Mouse (Mus musculus): ENCODE results near the gene Tm9sf3.

DNA sequence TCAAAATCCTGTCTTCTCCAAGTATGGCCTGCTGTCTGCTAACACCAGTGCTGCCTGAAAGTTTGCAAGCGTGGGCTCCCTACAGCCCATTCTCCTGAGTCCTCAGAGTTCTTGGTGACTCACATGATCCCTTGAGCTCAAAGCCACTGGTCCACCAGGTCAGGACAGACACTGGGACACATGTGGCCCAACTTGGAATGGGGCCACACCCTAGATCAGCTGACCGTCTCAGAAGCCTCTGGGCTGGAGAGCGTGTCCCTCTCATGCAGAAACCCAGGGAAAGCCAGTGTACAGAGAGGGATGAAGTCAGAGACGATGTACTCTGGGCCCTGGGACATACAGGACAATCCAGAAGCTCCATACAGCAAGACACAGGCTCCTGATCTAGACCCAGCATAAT lies 18.4 kb upstream of the Tm9sf3 start:
- TF ChIP-seq GATA1 (IDR thresholded peaks at IDR 0.05; ENCODE audit: borderline replicate concordance, low read length) (no peak), FLI1 (IDR thresholded peaks at IDR 0.05; ENCODE audit: low read length) (no peak)

All from megakaryocyte, embryonic 14.5 days (primary cell).